Mouse (Mus musculus) forebrain, embryonic 10.5 days (tissue): ENCODE measurements around the gene Tecr. TPM values are rescaled to one million over a fixed set of nuclear protein-coding genes. Genes with fewer than 3 reads are reported as not detected.

ENCODE experiments used
- DNase-seq: peaks from one replicate; pipeline ENCODE4 v3.0.0-alpha.2; 2017; ENCODE audit warnings: low spot score; ENCODE audit errors: extremely low spot score
- H3K27ac ChIP-seq: fragments of 300-500 bp; sonication (generic); 2 replicates; pipeline ENCODE4 v1.5.1; 2016; ENCODE audit warnings: mild to moderate bottlenecking
- H3K27me3 ChIP-seq: fragments of 300-500 bp; sonication (generic); 2 replicates; pipeline ENCODE4 v1.6.1; 2016; ENCODE audit warnings: mild to moderate bottlenecking; ENCODE audit not compliant: poor library complexity, severe bottlenecking
- H3K36me3 ChIP-seq: fragments of 300-500 bp; sonication (generic); replicated peaks from 2 replicates; pipeline ENCODE4 v1.6.1; 2016; ENCODE audit warnings: mild to moderate bottlenecking, moderate library complexity
- H3K4me1 ChIP-seq: fragments of 300-500 bp; sonication (generic); 2 replicates; pipeline ENCODE4 v1.6.1; 2016
- H3K4me3 ChIP-seq: fragments of 300-500 bp; sonication (generic); 2 replicates; pipeline ENCODE4 v1.5.1; 2016; ENCODE audit warnings: mild to moderate bottlenecking, moderate library complexity
- H3K9me3 ChIP-seq: fragments of 300-500 bp; sonication (generic); 2 replicates; pipeline ENCODE4 v1.6.1; 2016; ENCODE audit warnings: mild to moderate bottlenecking, moderate library complexity
- WGBS: fragments of 180-500 bp; shearing (Covaris S2); methylation state at CpG from one replicate; pipeline ENCODE4 v1.1.7; 2016; 5-methylcytosine and 5-hydroxymethylcytosine counted together
- polyA plus RNA-seq: library from polyadenylated mRNA; unstranded; fragments of >200 nt; fragmentation: Nextera tagmentation; extraction: Ambion mirVana; gene quantifications from 2 replicates; pipeline ENCODE4 v1.2.1, GENCODE M21; 2016

Tecr gene
- polyA plus RNA-seq, 1 experiment from 2014 or later = 637 TPM

DNA sequence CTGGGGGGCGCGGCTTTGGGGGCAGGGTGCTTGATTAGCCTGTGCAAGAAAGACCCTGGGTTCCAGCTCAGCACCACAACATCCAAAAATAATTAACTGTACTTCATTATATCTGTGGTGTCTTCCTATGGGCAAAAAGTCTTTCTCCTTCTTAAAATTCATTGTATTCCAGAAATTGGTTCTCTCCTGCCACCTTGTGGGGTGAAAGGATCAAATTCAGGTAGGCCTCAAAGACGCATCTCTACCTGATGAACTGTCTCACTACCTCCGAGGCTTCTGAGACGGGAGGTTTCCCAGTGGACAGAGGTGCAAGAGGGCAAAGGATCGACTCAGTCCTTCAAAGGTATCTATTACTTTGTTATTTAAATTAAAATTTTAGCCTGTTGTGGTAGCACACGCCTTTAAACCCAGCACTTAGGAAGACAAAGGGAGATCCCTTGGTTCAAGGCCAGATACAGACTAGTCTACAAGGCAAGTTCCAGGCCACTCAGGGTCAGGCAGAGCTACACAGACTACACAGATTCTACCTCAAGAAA lies 17.2 kb downstream of the Tecr start:
- no peaks in the 10 kb centered on the region for H3K9me3 ChIP-seq
- no peak overlapping the region for H3K27ac ChIP-seq
- peaks cover 39% of the 10 kb centered on the region for H3K4me1 ChIP-seq
- H3K36me3 ChIP-seq = peaks cover 66% of the 10 kb centered on the region
- H3K4me3 ChIP-seq = no peak overlapping the region
- H3K27me3 ChIP-seq = no peaks in the 10 kb centered on the region
- no peak for DNase-seq
- 87% methylated on average over 7 of the region's 7 CpGs for WGBS

DNA sequence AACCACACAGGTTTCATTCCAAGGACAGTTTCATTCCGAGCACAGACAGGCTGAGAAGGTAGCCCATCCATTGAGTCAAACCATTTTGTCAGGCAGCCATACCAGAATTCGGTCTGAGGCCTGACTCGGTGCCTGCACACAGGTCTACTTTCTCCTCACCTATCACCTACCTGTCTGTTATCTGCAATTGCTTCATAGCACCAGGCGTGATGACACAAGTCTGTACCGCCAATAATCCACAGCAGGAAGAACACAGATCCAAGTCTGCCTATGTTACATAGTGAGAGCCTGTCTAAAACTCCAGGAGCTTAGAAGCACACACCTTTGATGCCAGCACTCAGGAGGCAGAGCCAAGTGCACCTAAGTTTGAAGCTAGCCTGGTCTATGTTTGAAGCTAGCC lies 18.9 kb downstream of the Tecr start:
- H3K4me3 ChIP-seq = no peak overlapping the region
- H3K27me3 ChIP-seq = no peaks in the 10 kb centered on the region
- WGBS = 90% methylated on average over 5 of the region's 5 CpGs
- peaks cover 81% of the 10 kb centered on the region for H3K36me3 ChIP-seq
- H3K27ac ChIP-seq = no peak overlapping the region
- peaks cover 36% of the 10 kb centered on the region for H3K4me1 ChIP-seq
- DNase-seq = no peak
- H3K9me3 ChIP-seq = no peaks in the 10 kb centered on the region

DNA sequence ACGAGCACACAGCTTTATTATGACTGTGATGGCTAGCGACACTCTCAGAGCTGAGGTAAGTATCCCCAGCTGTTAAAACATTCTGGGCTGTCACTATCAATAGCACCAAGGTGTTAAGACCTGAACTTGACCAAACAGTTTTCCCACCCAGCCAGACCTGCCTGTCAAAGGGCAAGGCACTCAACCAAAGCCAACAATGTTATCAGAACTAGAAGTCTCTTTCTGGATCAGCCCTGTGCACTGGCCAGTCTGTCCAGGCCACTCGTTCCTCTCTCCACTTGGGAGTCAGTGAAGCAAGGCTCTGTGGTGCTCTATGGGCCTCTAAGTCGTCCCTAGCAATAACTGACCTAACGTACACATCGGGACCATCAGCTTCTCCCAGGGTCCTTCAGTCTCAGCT lies 20.1 kb downstream of the Tecr start:
- peaks cover 94% of the 10 kb centered on the region for H3K36me3 ChIP-seq
- no peaks in the 10 kb centered on the region for H3K27me3 ChIP-seq
- H3K4me1 ChIP-seq = peaks cover 27% of the 10 kb centered on the region
- H3K9me3 ChIP-seq = no peaks in the 10 kb centered on the region
- DNase-seq = no peak
- 88% methylated on average over 6 of the region's 6 CpGs for WGBS
- H3K4me3 ChIP-seq = no peak overlapping the region
- no peak overlapping the region for H3K27ac ChIP-seq

DNA sequence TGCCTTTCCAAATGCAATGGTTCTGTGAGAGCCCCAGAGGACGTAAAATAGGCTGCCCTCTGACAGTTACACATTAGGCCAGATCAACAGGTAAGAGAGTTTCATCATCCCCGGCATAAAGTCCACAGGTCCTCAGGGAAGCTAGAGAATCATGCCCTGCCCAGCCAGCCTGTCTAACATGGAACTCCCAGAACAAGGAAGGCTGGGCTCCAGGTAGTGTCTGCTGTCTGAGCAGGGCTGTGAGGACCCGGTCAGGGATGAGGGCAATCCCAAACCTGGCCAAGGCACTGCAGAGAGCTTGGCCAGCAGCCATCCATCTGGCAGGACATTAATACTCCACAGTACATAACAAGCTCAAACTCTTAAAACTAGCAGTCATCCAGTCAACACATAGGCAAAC lies 22.4 kb downstream of the Tecr start:
- H3K27me3 ChIP-seq = no peaks in the 10 kb centered on the region
- no peaks in the 10 kb centered on the region for H3K9me3 ChIP-seq
- H3K4me1 ChIP-seq = peaks cover 28% of the 10 kb centered on the region
- WGBS = 89% methylated on average over 3 of the region's 3 CpGs
- no peak for DNase-seq
- peaks cover 88% of the 10 kb centered on the region for H3K36me3 ChIP-seq
- H3K4me3 ChIP-seq = no peak overlapping the region
- H3K27ac ChIP-seq = no peak overlapping the region

DNA sequence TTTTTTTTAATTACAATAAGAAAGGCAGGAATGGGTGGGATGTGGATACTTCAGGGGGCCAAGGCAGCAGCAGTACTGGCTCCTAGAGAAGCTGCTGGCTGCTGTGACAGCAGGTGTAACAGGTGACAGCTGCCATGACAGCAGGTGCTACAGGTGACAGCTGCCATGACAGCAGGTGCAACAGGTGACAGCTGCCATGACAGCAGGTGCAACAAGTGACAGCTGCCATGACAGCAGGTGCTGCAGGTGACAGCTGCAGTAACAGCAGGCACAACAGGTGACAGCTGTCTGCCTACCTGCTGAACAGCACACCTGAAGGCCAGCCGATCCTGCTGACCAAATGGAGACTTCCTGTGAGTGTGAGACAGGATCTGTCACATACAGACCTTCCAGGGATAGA lies 23.0 kb downstream of the Tecr start:
- Histone ChIP-seq H3K27me3 (no peaks in the 10 kb centered on the region), H3K27ac (no peak overlapping the region), H3K4me3 (no peak overlapping the region), H3K9me3 (no peaks in the 10 kb centered on the region), H3K4me1 (peaks cover 26% of the 10 kb centered on the region), H3K36me3 (peaks cover 88% of the 10 kb centered on the region)
- DNase-seq = no peak
- WGBS = 96% methylated on average over 1 of the region's 1 CpGs

DNA sequence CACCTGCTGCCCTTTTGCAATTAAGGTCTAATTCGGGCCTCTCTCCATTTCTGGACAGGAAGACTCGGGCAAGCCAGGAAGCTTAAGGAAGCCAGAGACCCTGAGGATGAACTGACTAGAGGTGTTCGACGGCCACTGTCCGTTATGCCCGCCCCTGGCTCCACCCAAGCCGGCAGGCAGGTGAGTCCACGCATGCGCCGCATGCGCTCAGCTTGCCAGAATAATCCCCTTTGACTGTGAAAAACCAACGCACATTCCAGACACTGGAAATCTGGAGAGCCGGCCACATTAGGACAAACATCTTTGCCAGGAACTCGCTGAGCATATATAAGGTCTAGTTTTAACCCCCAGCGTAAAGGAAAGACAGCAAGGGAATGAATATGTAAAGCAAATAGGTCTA lies 24.5 kb downstream of the Tecr start:
- DNase-seq = no peak
- 92% methylated on average over 15 of the region's 15 CpGs for WGBS
- Histone ChIP-seq H3K4me3 (no peak overlapping the region), H3K27me3 (no peaks in the 10 kb centered on the region), H3K36me3 (peaks cover 85% of the 10 kb centered on the region), H3K4me1 (peaks cover 40% of the 10 kb centered on the region), H3K27ac (no peak overlapping the region), H3K9me3 (no peaks in the 10 kb centered on the region)

DNA sequence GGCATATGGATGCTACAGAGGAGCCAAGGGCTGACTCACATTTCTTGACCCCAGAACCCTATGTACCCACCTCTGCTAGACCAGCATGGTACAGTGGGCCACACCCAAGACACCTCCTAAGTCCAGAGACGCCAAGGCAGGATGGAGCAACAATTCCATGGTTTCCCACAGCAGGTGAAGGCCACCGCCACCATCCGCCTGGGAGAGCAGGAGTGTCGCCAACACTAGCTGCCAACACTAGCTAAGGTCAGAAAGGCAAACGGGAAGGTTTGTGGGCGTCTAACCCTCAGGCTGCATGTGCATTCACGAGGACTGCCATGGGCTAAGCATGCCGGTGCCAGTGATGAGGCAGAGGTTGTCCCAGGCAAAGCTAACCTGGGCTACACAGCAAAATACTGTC lies 25.5 kb downstream of the Tecr start:
- DNase-seq = no peak
- Histone ChIP-seq H3K36me3 (peaks cover 77% of the 10 kb centered on the region), H3K27me3 (no peaks in the 10 kb centered on the region), H3K4me3 (no peak overlapping the region), H3K9me3 (no peaks in the 10 kb centered on the region), H3K27ac (no peak overlapping the region), H3K4me1 (peaks cover 42% of the 10 kb centered on the region)
- 88% methylated on average over 8 of the region's 8 CpGs for WGBS

DNA sequence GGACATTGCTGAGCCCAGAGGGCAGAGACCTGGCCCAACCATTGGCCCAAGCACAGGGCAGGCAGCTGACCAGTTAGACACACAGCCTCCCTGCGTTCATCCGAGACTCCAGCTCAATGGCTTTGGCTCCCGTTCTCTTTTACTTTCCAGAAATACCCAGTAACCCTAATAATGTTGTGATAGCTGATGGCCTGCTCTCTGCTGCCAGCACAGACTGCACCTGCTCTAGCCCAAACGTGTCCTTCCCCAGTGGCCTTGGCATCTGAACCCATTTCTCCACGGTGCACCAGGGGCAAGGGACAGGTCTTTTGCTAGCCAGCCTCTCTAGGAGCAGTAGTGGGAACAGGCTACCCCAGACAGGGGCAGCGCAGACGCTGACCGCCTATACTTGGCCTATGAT lies 26.9 kb downstream of the Tecr start:
- H3K9me3 ChIP-seq = no peaks in the 10 kb centered on the region
- no peak overlapping the region for H3K4me3 ChIP-seq
- 90% methylated on average over 8 of the region's 8 CpGs for WGBS
- 0 out of 2 replicates have a peak overlapping the region, but pooled peaks have one; percentile 11 for H3K27ac ChIP-seq
- peaks cover 56% of the 10 kb centered on the region for H3K4me1 ChIP-seq
- no peaks in the 10 kb centered on the region for H3K27me3 ChIP-seq
- DNase-seq = no peak
- H3K36me3 ChIP-seq = peaks cover 68% of the 10 kb centered on the region

DNA sequence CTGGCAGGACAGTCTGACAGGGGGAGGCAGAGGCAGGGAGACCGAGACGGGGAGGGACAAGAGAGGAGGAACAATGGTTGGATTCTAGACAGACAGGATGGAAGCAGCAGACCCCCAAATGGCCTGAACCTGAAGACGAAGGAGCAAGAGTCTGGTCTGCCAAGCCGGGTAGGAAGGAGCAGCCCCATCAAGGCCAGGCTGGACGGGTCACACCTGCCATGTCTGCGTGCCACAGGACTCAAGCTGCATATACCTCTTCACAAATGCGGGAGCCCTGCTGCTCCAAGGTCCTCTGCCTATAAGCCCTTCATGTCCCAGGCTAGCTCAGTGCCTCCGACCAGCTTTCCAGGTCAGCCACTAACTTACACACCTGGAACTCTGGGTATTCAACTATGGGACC lies 28.1 kb downstream of the Tecr start:
- no peak for DNase-seq
- Histone ChIP-seq H3K27me3 (no peaks in the 10 kb centered on the region), H3K27ac (no peak overlapping the region), H3K36me3 (peaks cover 68% of the 10 kb centered on the region), H3K9me3 (no peaks in the 10 kb centered on the region), H3K4me1 (peaks cover 66% of the 10 kb centered on the region), H3K4me3 (no peak overlapping the region)
- WGBS = 91% methylated on average over 8 of the region's 8 CpGs

DNA sequence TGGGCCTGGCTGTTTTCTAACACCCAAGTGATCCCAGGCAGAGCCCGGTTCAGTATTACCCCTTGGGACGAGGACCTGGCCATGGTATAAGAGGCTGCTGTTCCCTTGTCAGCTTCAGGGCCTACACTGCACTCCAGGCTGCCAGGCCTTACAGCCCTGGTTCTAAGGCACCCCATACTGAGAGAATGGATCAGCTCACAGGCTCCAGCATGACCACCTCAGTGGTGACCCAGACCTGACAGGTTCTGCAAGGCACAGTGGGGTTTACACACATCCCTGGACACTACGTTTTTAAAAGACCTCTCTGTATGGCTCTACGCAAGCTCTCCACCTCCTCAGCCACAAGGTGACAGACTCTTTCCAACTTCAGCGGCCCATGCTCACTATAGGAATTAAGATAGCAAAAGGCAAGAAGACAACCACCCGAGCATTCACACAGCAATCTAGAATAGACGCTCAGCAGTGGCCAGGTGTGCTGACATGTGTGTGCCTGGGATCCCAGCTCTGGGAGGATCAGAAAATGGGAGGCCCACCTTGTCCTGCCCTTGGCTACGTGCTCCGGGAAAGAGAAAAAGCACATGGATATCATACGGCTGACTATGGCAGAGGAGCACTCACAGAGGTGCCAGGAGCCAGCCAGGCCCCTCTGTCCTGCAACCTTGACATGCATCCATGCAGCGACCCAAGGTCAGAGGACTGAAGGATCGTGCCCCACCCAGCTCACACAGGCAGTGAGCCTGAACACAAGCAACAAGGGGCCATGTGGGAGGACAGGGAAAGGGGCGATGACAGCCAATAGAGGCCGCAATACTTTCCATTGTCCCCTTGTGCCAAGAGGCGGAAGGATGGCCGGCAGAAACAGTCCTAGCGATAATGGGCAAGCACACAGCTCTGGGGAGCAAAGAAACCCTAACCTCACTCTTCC lies 29.4 kb downstream of the Tecr start:
- no peaks in the 10 kb centered on the region for H3K27me3 ChIP-seq
- peak; percentile 13 for DNase-seq
- peaks cover 74% of the 10 kb centered on the region for H3K4me1 ChIP-seq
- H3K27ac ChIP-seq = no peak overlapping the region
- peaks cover 70% of the 10 kb centered on the region for H3K36me3 ChIP-seq
- no peaks in the 10 kb centered on the region for H3K9me3 ChIP-seq
- WGBS = 82% methylated on average over 17 of the region's 17 CpGs
- no peak overlapping the region for H3K4me3 ChIP-seq

DNA sequence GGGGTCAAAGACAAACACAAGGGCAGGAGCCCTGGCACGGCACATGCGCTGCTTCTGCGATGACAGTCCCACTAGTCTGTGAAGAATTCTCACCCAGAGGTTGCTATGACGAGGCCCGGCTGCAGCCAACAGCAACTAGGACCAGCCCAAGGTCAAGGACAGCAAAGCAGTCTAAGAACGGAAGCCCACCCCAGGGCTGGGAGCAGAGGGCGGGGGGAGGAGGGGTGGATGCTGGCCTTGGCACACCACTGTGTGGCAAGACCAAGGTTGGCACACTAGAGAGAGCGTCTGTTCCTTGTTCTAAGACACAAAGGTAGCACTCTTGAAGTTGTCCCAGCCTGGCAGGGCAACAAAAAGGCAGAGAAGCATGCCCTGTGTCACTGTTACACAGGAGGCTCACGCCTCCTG lies 30.4 kb downstream of the Tecr start:
- no peak for DNase-seq
- H3K9me3 ChIP-seq = no peaks in the 10 kb centered on the region
- no peak overlapping the region for H3K4me3 ChIP-seq
- H3K27ac ChIP-seq = peak overlapping the region; percentile 26; the same call in 1 of the 2 replicates
- WGBS = 74% methylated on average over 9 of the region's 9 CpGs
- peaks cover 74% of the 10 kb centered on the region for H3K4me1 ChIP-seq
- H3K36me3 ChIP-seq = peaks cover 72% of the 10 kb centered on the region
- H3K27me3 ChIP-seq = no peaks in the 10 kb centered on the region

DNA sequence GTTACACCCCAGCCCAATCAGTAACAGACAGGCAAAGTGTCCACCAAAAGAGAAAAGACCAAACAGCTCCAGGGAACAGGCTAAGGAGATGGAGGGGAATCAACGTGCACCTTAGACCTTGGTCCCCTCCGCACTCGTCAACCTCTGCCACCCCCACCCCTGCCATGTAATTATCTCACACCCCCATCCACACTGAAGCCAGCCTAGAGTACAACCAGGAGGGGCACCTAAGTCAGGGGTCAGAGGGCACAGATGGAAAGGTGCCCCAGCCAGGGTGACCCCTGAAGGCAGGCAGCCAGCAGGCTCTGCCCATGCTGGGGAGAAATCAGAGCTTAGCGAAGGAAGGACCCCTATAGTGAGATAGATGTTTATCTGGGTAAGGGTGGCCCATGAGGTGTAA lies 30.9 kb downstream of the Tecr start:
- H3K27me3 ChIP-seq = no peaks in the 10 kb centered on the region
- no peaks in the 10 kb centered on the region for H3K9me3 ChIP-seq
- H3K27ac ChIP-seq = peak overlapping the region; percentile 26; the same call in 1 of the 2 replicates
- peaks cover 73% of the 10 kb centered on the region for H3K36me3 ChIP-seq
- H3K4me1 ChIP-seq = peaks cover 70% of the 10 kb centered on the region
- no peak overlapping the region for H3K4me3 ChIP-seq
- WGBS = 73% methylated on average over 4 of the region's 4 CpGs
- peak; percentile 14 for DNase-seq

DNA sequence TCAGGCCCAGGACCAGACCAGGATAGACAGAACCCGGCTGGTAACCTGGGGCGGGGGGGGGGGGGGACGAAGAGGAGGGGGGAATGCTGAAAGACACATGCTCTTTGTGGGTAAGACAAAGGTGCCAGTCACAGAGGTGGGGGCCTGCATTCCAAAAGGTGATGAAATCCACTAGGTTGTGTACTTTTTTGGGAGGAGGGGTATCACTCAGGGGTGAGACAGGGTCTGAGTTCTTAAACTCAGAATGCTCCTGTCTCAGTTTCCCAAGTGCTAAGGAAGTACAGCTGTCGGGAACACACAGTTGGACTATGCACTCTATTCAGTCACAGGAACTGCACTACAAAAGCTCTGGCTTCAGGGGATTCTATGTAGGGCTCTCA lies 31.3 kb downstream of the Tecr start:
- 72% methylated on average over 3 of the region's 4 CpGs for WGBS
- Histone ChIP-seq H3K27me3 (no peaks in the 10 kb centered on the region), H3K4me3 (no peak overlapping the region), H3K9me3 (no peaks in the 10 kb centered on the region), H3K36me3 (peaks cover 77% of the 10 kb centered on the region), H3K4me1 (peaks cover 67% of the 10 kb centered on the region), H3K27ac (no peak overlapping the region)
- DNase-seq = no peak
